Mouse (Mus musculus) ES-E14 (cell line): ENCODE measurements around the gene Cdkl4.
"Not testable (repeated sequence)": the region's sequence is repeated elsewhere in the genome, so short reads cannot be mapped to it uniquely, and the experiment has no call there.

Source experiments
- HCFC1 ChIP-seq: IDR thresholded peaks from 2 replicates; pipeline ENCODE4 v1.6.1; 2012; ENCODE audit warnings: low read length, inconsistent platforms, borderline replicate concordance; ENCODE audit not compliant: insufficient read depth
- MAFK ChIP-seq: IDR thresholded peaks from 2 replicates; pipeline ENCODE4 v1.6.1; 2014; ENCODE audit warnings: mild to moderate bottlenecking, low read depth, low read length, inconsistent platforms; ENCODE audit not compliant: insufficient read depth
- ZC3H11A ChIP-seq: IDR thresholded peaks from 2 replicates; pipeline ENCODE4 v1.6.1; 2012; ENCODE audit warnings: low read depth, mild to moderate bottlenecking, inconsistent platforms, low read length, borderline replicate concordance

DNA sequence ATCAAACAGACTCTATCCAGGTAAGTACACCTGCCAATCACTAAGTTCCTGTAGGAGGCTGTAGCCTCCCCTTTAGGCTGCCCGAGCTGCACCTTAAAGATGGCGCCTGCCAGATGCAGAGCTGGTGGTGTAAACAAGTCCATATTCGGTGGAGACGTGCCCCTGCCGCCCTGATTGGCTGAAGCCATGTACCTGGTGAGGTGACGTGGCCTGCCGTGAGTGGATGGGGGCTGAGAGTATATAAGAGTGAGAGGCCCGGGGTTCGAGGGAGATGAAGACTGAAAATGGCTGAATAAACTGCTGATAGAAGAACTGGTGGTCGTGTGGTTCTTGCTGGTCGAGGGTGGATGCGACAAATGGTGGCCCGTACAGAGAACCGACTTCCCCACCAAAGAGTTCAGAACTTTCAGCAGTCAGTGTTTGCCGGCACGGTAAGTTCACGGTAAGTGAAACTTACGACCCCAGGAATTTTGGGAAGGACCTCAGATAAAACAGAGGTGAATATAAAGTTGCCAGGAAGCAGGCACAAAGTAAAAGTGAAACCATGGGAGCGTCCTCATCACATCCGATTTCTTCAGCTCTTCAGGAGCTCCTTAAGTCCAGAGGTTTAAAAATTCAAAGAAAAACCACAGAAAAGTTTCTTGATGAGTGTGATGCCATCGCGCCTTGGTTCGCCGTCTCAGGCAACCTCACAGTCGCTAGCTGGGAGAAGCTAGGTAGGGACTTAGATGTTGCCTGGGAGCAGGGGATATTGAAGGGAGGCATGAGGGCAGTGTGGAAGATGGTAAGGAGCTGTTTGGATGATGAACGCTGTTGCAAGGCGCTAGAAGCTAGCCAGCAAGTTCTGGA, 13.6 kb downstream of the Cdkl4 start:
- TF ChIP-seq HCFC1, ZC3H11A, MAFK: not testable (repeated sequence)
